Mouse (Mus musculus) kidney, postnatal 0 days (tissue): ENCODE results near the gene Nrap. TPM values are rescaled to one million over a fixed set of nuclear protein-coding genes. Genes with fewer than 3 reads are reported as not detected.

Experiments
- ATAC-seq: fragments of 200-750 bp; cut with Nextera tagmentation; replicated peaks from 2 replicates; pipeline ENCODE4 v1.8.0; 2017; ENCODE audit warnings: low read depth, moderate number of reproducible peaks, moderate TSS enrichment, moderate library complexity; ENCODE audit not compliant: low FRiP score
- DNase-seq: peaks from one replicate; pipeline ENCODE4 v3.0.0-alpha.2; 2016; ENCODE audit warnings: low spot score
- H3K27ac ChIP-seq: fragments of 300-500 bp; sonication (generic); 2 replicates; pipeline ENCODE4 v1.5.1; 2014; ENCODE audit warnings: mild to moderate bottlenecking
- H3K27me3 ChIP-seq: fragments of 300-500 bp; sonication (generic); 2 replicates; pipeline ENCODE4 v1.6.1; 2014; ENCODE audit warnings: low read length, mixed read lengths; ENCODE audit not compliant: insufficient read depth
- H3K36me3 ChIP-seq: fragments of 300-500 bp; sonication (generic); 2 replicates; pipeline ENCODE4 v1.6.1; 2014; ENCODE audit warnings: low read length, mixed read lengths; ENCODE audit not compliant: insufficient read depth
- H3K4me1 ChIP-seq: fragments of 300-500 bp; sonication (generic); replicated peaks from 2 replicates; pipeline ENCODE4 v1.6.1; 2014; ENCODE audit warnings: antibody characterized with exemption, low read length, mixed read lengths; ENCODE audit not compliant: insufficient read depth
- H3K4me2 ChIP-seq: fragments of 300-500 bp; sonication (generic); 2 replicates; pipeline ENCODE4 v1.6.1; 2014; ENCODE audit warnings: mild to moderate bottlenecking, low read length, moderate library complexity, mixed read lengths
- H3K4me3 ChIP-seq: fragments of 300-500 bp; sonication (generic); replicated peaks from 2 replicates; pipeline ENCODE4 v1.5.1; 2014; ENCODE audit warnings: low read depth, low read length
- H3K9ac ChIP-seq: fragments of 300-500 bp; sonication (generic); 2 replicates; pipeline ENCODE4 v1.6.1; 2014; ENCODE audit warnings: low read depth, low read length
- H3K9me3 ChIP-seq: fragments of 300-500 bp; sonication (generic); replicated peaks from 2 replicates; pipeline ENCODE4 v1.6.1; 2016; ENCODE audit warnings: low read length, inconsistent platforms, mixed read lengths
- CTCF ChIP-seq: IDR thresholded peaks from 2 replicates; pipeline ENCODE4 v1.5.1; 2016; ENCODE audit warnings: antibody characterized with exemption, low read depth, mild to moderate bottlenecking, moderate library complexity
- WGBS: fragments of 180-500 bp; shearing (Covaris S2); extraction: QIAGEN DNeasy Blood & Tissue Kit; methylation state at CpG from one replicate; pipeline ENCODE4 v1.1.7; 2014; 5-methylcytosine and 5-hydroxymethylcytosine counted together
- polyA plus RNA-seq: library from polyadenylated mRNA; unstranded; fragments of >200 nt; fragmentation: Nextera tagmentation; extraction: Ambion mirVana; gene quantifications from 2 replicates; pipeline ENCODE4 v1.2.1, GENCODE M21; 2015

Gene Nrap
- polyA plus RNA-seq, 1 experiment from 2014 or later = 0.41 TPM

GRCm38 (mm10) chr19:56393311-56393866 lies 3.6 kb upstream of the Nrap start:
- Histone ChIP-seq H3K27me3 (no peaks in the 10 kb centered on the region), H3K4me2 (no peak overlapping the region), H3K9me3 (no peaks in the 10 kb centered on the region), H3K27ac (no peak overlapping the region), H3K4me3 (no peak overlapping the region), H3K4me1 (0 out of 2 replicates have a peak, but pooled peaks cover 9% of the 10 kb centered on the region), H3K36me3 (no peaks in the 10 kb centered on the region), H3K9ac (no peak overlapping the region)
- DNase-seq = no peak
- 66% methylated on average over 9 of the region's 9 CpGs for WGBS
- TF ChIP-seq CTCF = no peak
- no peak for ATAC-seq

DNA sequence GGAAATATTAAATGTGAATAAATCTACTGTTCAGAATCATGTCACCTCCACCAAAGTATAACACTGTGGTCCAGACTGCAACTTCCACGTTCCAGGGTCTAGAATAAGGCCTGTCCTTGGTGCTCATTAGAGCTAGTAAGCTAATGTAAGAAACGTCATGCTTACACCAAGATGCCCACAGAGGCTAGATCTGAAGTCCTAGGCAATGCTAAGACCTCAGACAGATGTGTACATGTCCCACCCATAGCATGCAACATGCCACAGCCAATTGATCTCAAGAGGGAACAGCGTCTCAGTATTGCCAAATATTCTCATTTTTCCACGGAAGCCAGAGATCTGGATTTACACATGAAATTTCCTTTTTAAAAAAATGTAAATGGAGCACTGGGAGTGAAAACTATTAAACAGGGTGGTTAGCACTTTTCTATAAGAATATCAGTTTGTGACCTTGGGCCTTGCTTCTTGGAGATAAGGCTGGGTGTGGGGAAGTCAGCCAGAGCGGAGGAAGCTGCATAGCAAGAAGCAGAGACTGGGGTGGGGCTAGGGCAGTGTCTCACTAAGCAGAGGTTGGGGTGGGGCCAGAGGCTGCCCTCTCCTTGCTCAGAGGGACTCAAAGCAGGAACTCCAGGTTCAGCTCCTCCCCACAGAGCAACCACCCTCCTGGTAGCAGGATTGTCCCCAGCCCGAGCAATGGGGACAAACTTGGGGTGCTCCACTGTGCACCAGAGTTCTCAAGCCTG lies 1.6 kb upstream of the Nrap start:
- ATAC-seq = no peak
- no peak for DNase-seq

DNA sequence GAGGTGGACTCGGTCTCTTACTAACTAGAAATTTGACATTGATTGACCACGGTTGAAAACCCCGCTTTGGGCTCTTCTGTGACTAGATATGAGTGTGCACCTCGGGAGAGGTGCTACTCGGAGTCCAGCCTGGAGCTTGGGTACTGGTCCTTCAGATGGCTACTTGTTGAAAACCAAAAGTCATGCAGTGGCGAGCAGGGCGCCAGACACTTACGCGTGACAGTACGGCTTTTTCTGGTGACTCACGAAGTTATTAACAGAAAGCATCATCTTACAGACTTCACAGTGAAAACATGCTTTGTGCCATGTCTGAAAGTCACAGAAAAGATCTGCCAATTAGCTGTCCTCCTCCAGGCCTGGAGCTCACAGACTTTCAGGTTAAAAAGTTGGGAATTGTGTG lies 661 bp downstream of the Nrap start:
- no peaks in the 10 kb centered on the region for H3K4me1 ChIP-seq
- ATAC-seq (no peak), DNase-seq (no peak)
- no peak overlapping the region for H3K4me2 ChIP-seq
- TF ChIP-seq CTCF = no peak
- H3K27me3 ChIP-seq = no peaks in the 10 kb centered on the region
- no peak overlapping the region for H3K4me3 ChIP-seq
- no peaks in the 10 kb centered on the region for H3K9me3 ChIP-seq
- no peaks in the 10 kb centered on the region for H3K36me3 ChIP-seq
- 87% methylated on average over 11 of the region's 11 CpGs for WGBS
- no peak overlapping the region for H3K9ac ChIP-seq
- H3K27ac ChIP-seq = no peak overlapping the region

More for the DNA sequence above, 1.6 kb upstream of the Nrap start:
- H3K27ac ChIP-seq = no peak overlapping the region
- H3K4me2 ChIP-seq = no peak overlapping the region
- TF ChIP-seq CTCF = no peak
- no peaks in the 10 kb centered on the region for H3K27me3 ChIP-seq
- no peak overlapping the region for H3K9ac ChIP-seq
- H3K4me3 ChIP-seq = no peak overlapping the region
- no peaks in the 10 kb centered on the region for H3K9me3 ChIP-seq
- H3K36me3 ChIP-seq = no peaks in the 10 kb centered on the region
- 0 out of 2 replicates have a peak, but pooled peaks cover 6% of the 10 kb centered on the region for H3K4me1 ChIP-seq
- 85% methylated on average over 6 of the region's 6 CpGs for WGBS

DNA sequence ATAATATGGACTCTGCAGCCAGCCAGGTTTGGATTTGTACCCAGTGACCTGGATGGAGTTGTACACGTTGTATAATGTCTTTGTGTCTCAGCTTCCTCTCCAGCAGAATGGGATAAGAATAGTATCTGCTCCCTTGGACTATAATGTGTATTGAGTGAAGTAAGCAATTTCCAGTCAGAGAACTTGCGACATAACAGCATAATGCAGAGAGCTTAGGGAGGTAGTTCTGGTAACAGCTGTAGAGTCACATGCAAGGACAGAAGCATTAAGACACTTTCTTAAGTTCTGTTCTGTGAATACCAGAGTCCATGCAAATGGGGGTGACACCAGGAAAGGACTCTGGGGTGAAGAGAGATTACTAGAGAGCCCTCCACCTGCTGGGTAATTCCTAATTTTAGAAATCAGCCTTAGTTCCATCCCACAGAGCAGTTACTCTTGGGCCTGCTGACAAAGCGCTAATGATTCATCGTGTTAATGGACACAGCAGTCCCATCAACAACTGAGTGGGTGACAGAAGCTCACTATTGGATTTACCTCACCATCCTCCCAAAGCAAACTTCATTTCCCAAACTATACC lies 2.0 kb downstream of the Nrap start:
- Histone ChIP-seq H3K9ac (no peak overlapping the region), H3K27me3 (no peaks in the 10 kb centered on the region), H3K4me3 (no peak overlapping the region), H3K9me3 (no peaks in the 10 kb centered on the region), H3K27ac (no peak overlapping the region), H3K36me3 (no peaks in the 10 kb centered on the region), H3K4me2 (no peak overlapping the region), H3K4me1 (no peaks in the 10 kb centered on the region)
- 80% methylated on average over 4 of the region's 4 CpGs for WGBS
- ATAC-seq = no peak
- no peak for TF ChIP-seq CTCF
- no peak for DNase-seq

GRCm38 (mm10) chr19:56386095-56386494 lies 3.7 kb downstream of the Nrap start:
- DNase-seq = no peak
- H3K9me3 ChIP-seq = no peaks in the 10 kb centered on the region
- H3K4me1 ChIP-seq = no peaks in the 10 kb centered on the region
- H3K27me3 ChIP-seq = no peaks in the 10 kb centered on the region
- H3K4me3 ChIP-seq = no peak overlapping the region
- 93% methylated on average over 10 of the region's 10 CpGs for WGBS
- no peak for TF ChIP-seq CTCF
- H3K4me2 ChIP-seq = no peak overlapping the region
- H3K9ac ChIP-seq = no peak overlapping the region
- ATAC-seq = no peak
- no peak overlapping the region for H3K27ac ChIP-seq
- H3K36me3 ChIP-seq = no peaks in the 10 kb centered on the region

DNA sequence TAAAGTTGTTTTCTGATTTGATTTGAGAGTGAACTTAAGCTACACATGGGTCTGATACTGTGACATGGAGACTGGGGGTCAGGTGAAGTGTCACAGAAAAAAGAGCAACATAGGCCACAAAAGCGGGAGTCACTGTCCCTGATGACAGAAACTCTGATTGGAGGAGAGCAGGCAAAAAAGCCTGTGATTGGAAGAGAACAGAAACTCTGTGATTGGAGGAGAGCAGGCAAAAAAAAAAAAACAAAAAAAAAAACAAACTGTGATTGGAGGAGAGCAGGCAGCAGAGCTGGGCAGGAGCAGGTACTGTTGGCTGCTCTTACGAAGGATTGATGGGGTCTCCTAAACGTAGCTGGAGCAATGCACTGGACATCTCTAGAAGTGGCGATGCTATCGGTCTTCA lies 4.3 kb downstream of the Nrap start:
- H3K36me3 ChIP-seq = no peaks in the 10 kb centered on the region
- no peaks in the 10 kb centered on the region for H3K27me3 ChIP-seq
- DNase-seq (no peak), ATAC-seq (no peak)
- no peaks in the 10 kb centered on the region for H3K9me3 ChIP-seq
- no peak overlapping the region for H3K4me3 ChIP-seq
- H3K4me1 ChIP-seq = no peaks in the 10 kb centered on the region
- no peak overlapping the region for H3K4me2 ChIP-seq
- H3K9ac ChIP-seq = no peak overlapping the region
- TF ChIP-seq CTCF = no peak
- 91% methylated on average over 5 of the region's 5 CpGs for WGBS
- H3K27ac ChIP-seq = no peak overlapping the region
